Mouse (Mus musculus) testis, adult 2 months (tissue): ENCODE data around the gene Elovl6. TPM values are rescaled to one million over a fixed set of nuclear protein-coding genes. Genes with fewer than 3 reads are reported as not detected.

Experiments
- H3K27ac ChIP-seq: fragments of 200-500 bp; 2 replicates; pipeline ENCODE4 v1.5.1; 2012; ENCODE audit warnings: low read depth, low read length; ENCODE audit not compliant: control insufficient read depth, insufficient read depth
- H3K27me3 ChIP-seq: fragments of 200-500 bp; 2 replicates; pipeline ENCODE4 v1.6.1; 2012; ENCODE audit warnings: mild to moderate bottlenecking, low read length, moderate library complexity; ENCODE audit not compliant: control insufficient read depth, insufficient read depth
- H3K36me3 ChIP-seq: fragments of 200-500 bp; 2 replicates; pipeline ENCODE4 v1.6.1; 2012; ENCODE audit warnings: mild to moderate bottlenecking, low read length; ENCODE audit not compliant: control insufficient read depth, insufficient read depth
- H3K4me1 ChIP-seq: fragments of 200-500 bp; 2 replicates; pipeline ENCODE4 v1.6.1; 2012; ENCODE audit warnings: low read length; ENCODE audit not compliant: control insufficient read depth, insufficient read depth
- H3K4me3 ChIP-seq: fragments of 200-500 bp; 2 replicates; pipeline ENCODE4 v1.5.1; 2012; ENCODE audit warnings: low read depth, mild to moderate bottlenecking, low read length, moderate library complexity, mixed read lengths; ENCODE audit not compliant: control insufficient read depth
- CTCF ChIP-seq: fragments of 200-500 bp; IDR thresholded peaks from 2 replicates; pipeline ENCODE4 v1.5.1; 2012; ENCODE audit warnings: low read depth, mild to moderate bottlenecking, inconsistent platforms, low read length, moderate library complexity; ENCODE audit not compliant: control insufficient read depth, insufficient read depth, insufficient replicate concordance
- POLR2A ChIP-seq: fragments of 200-500 bp; IDR thresholded peaks from 2 replicates; pipeline ENCODE4 v1.6.1; 2012; ENCODE audit warnings: low read depth, mild to moderate bottlenecking, inconsistent platforms, low read length, moderate library complexity; ENCODE audit not compliant: control insufficient read depth
- polyA plus RNA-seq: library from polyadenylated mRNA; depleted of rRNA; stranded (reverse); fragments of >200 nt; gene quantifications from 2 replicates; pipeline ENCODE4 v1.2.3, GENCODE M21; 2012

The Elovl6 gene
- polyA plus RNA-seq, 1 experiment, result 13.3 TPM

DNA sequence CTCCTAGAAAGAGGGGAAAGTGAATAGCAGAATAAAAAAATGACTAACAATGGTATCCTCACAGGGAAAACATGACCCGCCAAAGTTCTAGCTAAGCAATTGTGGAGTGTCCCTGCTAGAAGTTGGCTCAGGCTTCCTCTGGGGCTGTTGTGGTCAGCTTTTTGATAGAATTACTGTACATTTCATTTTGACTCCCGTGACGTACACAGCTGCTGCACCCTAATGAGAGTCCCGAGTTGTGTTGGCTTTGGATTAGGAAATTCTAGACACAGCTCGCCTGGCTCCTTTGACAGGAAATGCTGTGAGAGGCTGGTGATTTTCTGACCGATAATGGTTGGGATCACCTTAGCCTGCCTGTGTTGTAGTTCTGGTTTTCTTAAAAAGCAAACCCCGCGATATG lies 79.5 kb downstream of the Elovl6 start:
- TF ChIP-seq CTCF (no peak), POLR2A (no peak)
- H3K4me1 ChIP-seq, result no peaks in the 10 kb centered on the region
- H3K4me3 ChIP-seq, result no peak overlapping the region
- H3K27ac ChIP-seq, result no peak overlapping the region
- H3K36me3 ChIP-seq, result no peaks in the 10 kb centered on the region
- no peaks in the 10 kb centered on the region for H3K27me3 ChIP-seq

DNA sequence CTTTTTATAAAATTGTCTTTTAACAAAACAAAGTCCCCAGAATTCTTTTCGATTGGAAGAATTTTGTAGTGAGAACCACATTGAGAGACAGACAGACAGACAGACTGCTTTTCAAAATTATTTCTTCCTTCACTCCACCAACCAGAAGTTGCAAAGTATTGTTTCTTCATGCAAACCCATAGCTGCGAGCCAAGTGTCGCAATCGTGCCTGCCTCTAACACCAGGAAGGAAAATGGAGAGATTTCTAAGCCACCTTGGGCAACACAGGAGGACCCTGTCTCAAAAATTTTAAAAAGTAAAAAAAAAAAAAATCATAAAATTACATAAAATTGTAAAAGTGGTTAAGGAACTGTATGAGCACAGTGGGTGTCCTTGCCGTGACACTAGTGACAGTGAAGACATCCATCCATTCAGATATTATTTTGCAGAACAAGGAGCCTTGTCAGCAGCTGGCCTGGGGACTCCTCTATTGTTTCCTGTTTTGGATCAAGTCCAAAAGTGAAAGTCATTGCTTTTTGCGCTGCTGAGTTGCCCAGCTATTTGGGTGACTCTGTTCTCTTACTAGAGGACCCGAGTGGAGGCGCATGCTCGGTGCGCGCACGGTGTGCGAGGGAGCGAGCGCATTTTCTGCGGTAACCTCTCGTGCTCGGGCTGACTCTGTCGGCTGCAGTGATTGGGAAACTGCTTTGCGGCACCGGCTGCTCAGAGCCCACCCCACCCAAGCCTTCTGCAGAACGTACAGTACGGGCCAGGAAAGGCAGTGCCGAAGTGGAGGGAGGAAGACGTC lies 80.3 kb downstream of the Elovl6 start:
- Histone ChIP-seq H3K27me3 (no peaks in the 10 kb centered on the region), H3K4me1 (no peaks in the 10 kb centered on the region), H3K27ac (no peak overlapping the region), H3K36me3 (no peaks in the 10 kb centered on the region), H3K4me3 (no peak overlapping the region)
- no peak for TF ChIP-seq CTCF
- no peak for TF ChIP-seq POLR2A

- H3K27ac ChIP-seq, result no peak overlapping the region
- no peaks in the 10 kb centered on the region for H3K36me3 ChIP-seq
- no peak overlapping the region for H3K4me3 ChIP-seq
- TF ChIP-seq POLR2A, result no peak
- no peak for TF ChIP-seq CTCF
- no peaks in the 10 kb centered on the region for H3K4me1 ChIP-seq
- H3K27me3 ChIP-seq, result no peaks in the 10 kb centered on the region
Measured at GRCm38 (mm10) chr3:129613756-129614155, 81.6 kb downstream of the Elovl6 start.

DNA sequence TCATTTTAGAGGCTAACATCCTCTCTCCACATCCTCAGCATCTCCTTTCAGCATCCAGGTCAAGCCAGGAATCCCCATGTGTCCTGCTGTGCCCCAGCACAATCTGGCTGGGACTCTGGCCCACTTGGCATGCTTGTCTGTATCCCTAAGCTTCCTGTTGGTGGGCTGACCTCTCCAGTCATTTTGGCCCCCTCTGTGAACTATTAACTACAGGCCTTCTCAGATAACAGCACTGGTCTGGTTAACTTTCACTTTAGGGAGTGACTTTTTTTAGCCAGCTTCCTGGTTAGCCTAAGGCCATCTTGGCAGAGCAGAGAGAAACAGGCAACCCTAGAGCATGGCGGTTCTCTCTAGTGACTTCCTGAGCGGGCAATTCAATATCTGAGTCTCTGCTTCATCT lies 82.1 kb downstream of the Elovl6 start:
- no peak overlapping the region for H3K27ac ChIP-seq
- no peak overlapping the region for H3K4me3 ChIP-seq
- H3K27me3 ChIP-seq, result no peaks in the 10 kb centered on the region
- H3K4me1 ChIP-seq, result no peaks in the 10 kb centered on the region
- TF ChIP-seq CTCF (no peak), POLR2A (no peak)
- no peaks in the 10 kb centered on the region for H3K36me3 ChIP-seq

DNA sequence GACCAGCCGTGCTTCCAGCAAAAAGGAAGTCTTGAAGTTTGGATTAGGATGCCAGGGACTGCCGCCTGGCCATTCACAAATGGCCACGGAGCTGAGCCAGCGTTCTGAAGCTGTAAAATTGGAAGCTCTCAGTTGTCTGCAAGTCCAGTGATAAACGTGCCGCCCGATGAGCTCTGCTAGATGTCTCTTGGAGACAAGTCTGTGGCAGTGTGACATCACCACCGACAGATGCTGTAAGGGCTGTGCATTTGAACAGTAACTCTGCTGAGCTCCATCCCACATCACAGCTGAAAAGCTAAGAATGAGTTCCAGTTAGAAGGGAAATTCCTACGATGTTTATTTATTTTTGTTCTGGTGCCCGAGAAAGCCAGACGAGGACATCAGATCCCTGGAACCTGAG lies 85.3 kb downstream of the Elovl6 start:
- H3K4me3 ChIP-seq, result no peak overlapping the region
- no peaks in the 10 kb centered on the region for H3K27me3 ChIP-seq
- TF ChIP-seq POLR2A (no peak), CTCF (no peak)
- H3K4me1 ChIP-seq, result no peaks in the 10 kb centered on the region
- no peak overlapping the region for H3K27ac ChIP-seq
- no peaks in the 10 kb centered on the region for H3K36me3 ChIP-seq

- no peaks in the 10 kb centered on the region for H3K36me3 ChIP-seq
- no peaks in the 10 kb centered on the region for H3K27me3 ChIP-seq
- H3K27ac ChIP-seq, result no peak overlapping the region
- no peak overlapping the region for H3K4me3 ChIP-seq
- H3K4me1 ChIP-seq, result no peaks in the 10 kb centered on the region
- TF ChIP-seq CTCF (no peak), POLR2A (no peak)
Measured at GRCm38 (mm10) chr3:129619194-129619775, 87.1 kb downstream of the Elovl6 start.

DNA sequence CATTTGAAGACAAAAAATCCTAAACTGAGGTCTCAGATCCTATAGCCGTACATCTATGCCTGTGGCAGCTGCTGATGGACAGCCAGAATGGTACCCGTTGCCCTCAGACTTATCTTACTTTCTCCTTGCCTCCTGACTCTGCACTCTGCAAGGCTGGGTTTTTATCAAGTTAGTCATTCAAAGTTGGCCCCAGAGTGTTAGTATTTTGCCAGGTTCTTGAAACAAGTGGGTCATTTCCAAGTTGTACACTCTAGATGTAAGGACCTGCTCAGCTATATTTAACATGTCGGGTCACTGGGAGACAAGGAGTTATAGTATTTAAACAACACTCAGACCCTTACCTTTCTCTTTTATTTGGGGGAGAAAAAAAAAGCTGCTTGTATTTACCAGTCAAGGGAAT lies 88.6 kb downstream of the Elovl6 start:
- Histone ChIP-seq H3K4me1 (no peaks in the 10 kb centered on the region), H3K27me3 (no peaks in the 10 kb centered on the region), H3K36me3 (no peaks in the 10 kb centered on the region), H3K4me3 (no peak overlapping the region), H3K27ac (no peak overlapping the region)
- TF ChIP-seq POLR2A (no peak), CTCF (no peak)
